Mouse (Mus musculus): ENCODE measurements around the gene Fbrsl1.
A peak's percentile ranks its signal among the peaks of the same experiment; 100 is the strongest.

The Fbrsl1 gene

DNA sequence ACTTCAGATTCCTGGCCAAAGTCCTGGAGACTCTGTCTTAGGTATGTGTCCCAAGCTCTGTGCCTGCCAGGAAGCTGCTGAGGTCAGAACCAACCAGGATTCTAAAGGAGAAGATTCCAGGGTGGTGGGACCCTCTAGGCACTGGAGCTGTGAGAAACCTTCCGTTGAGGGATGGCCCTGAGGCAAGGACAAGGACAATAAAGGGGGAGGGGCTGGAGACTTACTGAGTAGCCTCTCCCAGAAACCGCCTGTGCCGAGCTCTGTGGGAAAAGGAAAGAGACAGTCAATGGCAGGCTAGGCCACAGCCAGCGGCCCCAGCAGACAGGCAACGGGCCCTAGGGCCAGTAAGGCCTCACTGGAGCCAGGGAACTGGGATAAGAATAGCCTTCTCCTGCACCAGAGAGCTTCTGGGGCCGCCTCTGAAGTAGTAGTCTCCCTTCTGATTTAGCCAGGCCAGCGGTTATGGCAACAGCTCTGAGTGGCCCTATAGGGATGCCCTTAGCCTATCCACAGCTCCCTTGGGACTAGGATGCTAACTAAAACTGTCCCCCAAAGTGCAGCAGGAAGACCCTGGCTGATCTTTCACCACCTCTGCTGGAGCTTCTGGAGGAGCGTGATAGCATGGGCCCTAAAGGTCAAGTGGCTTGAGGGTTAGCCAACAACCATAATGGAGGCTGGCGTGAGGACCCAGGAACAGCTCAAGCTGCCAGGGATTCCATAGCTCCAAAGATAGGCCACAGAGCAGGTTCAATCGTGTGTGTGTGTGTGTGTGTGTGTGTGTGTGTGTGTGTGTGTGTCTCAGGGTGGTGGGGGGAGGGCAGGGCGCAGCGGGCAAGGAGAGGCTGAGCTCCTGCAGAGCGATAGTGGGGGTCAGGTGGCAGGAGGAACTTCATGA lies 32.2 kb downstream of the Fbrsl1 start:
- no peak for DNase-seq (ENCODE audit: low read depth, low spot score)

DNA sequence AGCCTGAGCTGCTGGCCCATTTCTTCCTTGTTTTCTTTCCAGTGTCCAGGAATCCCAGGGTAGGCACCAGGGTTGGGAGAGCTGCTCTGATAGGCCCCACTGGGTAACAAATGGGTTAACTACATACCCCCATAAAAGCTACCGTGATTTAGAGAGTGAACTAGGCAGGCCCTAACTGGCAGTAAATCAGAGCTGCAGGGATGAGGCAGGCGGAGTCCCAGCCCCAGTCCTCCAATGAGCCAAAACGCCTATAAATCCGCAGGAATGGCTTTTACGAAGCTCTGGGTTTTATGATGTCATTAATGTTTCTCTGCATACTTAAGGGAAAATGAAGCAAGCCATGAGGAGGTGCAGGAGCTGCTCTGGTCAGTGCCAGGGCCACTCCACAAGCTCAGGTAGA lies 33.3 kb downstream of the Fbrsl1 start:
- DNase-seq (ENCODE audit: low read depth, low spot score): no peak

DNA sequence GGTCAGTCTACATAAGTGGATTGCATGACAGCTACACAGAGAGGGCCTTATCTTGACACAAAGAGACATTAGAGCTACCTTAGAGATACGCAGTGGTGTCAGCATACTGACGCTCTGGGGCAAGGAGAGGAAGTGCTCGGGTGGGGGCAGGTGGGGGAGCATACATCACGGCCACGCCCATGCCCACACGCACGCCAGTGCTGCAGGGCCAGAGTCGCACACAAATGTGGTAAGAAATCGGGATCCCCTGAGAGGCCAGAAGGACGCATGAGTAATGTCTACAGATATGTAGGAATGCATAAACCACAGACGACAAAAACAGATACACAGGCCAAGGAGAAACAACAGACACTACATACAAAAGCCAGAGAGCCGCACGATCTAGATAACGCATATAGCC lies 35.3 kb downstream of the Fbrsl1 start:
- no peak for DNase-seq (ENCODE audit: low read depth, low spot score)

DNA sequence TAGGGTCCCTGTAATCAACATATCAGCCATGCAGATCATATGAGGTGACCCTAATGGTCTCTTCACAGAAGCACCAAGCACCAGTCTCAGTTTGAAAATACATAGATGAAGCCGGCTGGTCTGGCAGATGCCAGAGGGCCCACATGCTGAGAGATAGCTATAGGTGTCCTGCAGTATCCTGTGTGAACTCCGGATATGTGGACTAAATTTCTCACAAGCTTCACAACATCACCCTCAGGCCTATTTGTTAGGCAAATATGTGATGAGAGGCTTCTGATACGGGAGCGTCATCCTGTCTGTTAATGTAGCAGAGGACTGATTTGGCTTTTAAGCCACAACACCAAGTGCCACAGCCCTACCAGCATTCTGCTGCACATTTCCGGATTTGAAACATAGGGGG lies 37.9 kb downstream of the Fbrsl1 start:
- DNase-seq (ENCODE audit: low read depth, low spot score): no peak

DNA sequence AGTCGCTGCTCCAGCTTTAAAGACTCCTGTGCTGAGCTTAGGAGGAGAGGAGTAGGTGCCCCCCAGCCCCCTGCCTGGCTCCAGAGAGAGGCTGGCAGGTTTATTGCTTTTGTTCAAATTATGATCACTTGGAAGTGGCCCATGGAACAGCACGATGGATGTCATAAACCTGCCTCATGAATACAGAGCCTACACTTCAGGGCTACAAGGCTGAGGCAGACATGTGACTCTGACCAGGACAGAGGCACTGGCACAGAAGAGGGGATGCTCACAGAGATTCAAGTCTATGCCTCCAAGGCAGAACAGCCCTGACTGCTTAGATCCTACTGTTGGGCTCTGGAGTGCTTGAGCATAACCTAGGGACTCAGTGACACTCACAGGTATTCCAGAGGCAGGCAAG lies 39.3 kb downstream of the Fbrsl1 start:
- no peak for DNase-seq (ENCODE audit: low read depth, low spot score)

DNA sequence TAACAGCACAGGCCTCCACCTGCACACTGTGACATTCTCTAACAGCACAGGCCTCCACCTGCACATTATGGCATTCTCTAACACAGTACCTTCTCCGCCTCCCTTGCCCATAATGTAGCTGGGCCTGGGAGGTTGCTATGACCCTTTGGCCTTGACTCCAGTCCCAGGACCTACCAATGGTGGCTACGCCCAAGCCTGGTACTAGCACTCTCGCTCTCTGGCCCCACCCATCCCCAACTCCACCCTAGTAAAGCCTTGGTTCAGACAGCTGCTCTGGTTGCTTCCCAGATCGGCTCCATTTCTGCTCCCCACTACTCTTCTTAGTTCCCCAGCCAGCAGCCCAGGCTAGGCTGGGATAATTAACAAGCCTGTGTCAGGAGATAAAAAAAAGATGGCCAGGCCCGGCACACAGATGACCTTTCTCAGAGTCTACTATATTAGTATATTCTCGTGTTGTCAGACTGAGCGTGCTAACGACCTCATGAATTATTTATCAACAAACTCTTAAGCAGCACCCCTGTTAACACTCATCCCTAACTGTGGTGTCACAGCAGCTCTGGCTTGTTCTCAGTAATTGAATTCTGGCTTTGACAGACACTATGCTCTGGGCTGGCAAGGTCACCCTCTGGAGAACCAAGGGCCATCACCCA lies 42.1 kb downstream of the Fbrsl1 start:
- DNase-seq (ENCODE audit: low read depth, low spot score): no peak

DNA sequence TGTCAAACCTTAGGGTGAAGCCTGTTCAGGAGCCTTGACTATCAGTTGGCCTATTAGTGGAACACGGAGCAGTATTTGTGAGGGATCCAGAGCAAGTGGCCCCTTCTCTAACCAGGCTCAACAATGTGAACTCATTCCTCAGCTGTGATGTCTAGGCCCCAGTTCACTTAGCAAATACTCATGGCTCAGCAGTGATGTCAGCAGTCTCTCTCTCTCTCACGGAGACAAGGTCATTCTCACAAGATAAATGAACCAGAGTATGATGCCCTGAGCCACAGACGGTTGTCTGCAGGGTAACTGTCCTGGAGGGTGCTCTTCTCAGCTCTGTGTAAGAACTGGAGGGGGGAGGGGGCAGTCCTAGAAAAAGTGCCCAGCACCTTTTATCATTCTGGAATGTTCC lies 44.4 kb downstream of the Fbrsl1 start:
- DNase-seq (ENCODE audit: low read depth, low spot score): no peak

DNA sequence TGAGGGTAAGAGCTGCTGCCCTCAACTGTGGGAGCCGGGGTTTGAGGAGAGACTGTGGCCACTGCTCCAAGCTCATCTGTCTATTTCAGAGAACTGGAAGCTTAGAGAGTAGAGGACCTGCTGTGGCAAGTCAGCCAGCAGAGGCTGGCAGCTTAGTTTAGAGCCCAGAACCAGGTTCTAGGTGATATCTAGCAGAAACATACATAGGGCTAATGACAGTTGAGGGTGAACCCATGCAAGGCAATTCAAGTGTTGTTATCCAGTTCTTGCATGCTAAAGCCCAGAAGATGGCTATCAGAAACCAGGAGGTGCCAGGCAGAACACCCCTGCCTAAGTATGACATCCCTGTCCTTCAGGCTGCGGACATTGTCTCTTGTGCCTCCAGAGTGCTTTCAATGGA lies 45.7 kb downstream of the Fbrsl1 start:
- no peak for DNase-seq (ENCODE audit: low read depth, low spot score)

DNA sequence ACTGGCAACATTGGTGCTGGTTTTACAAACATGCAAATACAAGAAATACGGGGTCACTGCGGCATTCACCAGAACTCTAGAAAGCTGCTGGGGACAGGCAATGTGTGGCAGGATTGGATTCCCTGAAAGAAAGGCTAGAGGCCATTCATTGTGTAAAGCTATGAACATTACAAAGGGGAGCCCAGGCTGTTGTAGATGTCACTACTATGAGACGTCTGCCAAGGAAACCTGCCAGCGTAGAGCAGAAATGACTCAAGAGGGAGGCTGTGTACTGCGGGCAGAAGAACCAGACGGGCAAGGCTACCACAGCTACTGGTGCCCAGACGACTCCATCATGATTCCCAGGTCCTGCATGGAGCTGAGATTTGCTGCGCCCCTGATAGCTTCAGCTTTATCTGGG lies 47.2 kb downstream of the Fbrsl1 start:
- DNase-seq (ENCODE audit: low read depth, low spot score): no peak

DNA sequence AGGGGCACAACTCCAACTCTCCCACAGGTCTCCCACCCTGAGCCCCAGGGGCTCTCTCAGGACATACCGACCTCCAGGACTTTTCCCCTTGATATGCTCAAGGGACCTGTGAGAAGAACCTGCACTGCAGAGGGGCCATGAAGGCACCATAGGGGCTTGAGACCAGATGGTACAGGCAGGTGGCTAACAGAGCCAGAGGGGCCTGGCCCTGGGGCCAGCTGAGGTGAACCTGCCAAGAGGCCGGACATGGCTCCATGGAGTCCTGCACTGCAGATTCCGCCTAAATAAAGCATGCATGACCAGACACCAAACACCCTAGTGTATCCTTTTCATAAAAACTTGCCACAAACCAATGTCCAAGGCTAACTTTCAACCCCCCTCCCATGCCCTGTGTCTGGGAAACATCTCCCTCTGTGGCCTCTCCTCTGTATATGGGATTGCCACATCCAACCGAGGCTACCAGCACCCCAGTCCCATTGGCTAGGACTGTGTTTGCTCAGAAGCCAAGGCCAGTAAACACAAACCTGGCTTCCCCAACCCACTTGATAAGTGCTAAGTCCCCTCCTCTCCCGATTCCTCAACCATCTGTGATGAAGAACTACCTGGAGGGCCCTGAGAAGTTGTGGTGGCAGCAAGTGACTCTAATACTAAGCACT lies 53.2 kb downstream of the Fbrsl1 start:
- DNase-seq (ENCODE audit: low read depth, low spot score): no peak

DNA sequence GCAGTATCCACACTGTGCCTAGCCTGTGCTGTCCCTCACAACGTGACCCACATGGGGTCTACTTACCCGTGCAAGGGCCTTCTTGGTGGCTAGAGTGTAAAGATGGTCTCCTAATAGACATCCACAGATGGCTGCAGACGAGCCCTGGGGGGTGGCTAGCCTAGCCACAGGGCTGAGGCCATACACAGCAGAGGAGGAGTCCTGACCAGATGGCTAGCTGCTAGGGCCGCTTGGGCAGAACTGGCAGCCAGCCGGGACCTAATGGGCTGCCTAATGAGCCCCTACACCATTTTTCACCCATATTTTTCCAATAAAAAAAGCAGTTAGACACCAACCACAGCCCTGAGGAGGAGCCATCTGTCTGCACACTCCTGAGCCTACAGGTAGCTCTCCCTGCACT lies 55.6 kb downstream of the Fbrsl1 start:
- no peak for DNase-seq (ENCODE audit: low read depth, low spot score)

DNA sequence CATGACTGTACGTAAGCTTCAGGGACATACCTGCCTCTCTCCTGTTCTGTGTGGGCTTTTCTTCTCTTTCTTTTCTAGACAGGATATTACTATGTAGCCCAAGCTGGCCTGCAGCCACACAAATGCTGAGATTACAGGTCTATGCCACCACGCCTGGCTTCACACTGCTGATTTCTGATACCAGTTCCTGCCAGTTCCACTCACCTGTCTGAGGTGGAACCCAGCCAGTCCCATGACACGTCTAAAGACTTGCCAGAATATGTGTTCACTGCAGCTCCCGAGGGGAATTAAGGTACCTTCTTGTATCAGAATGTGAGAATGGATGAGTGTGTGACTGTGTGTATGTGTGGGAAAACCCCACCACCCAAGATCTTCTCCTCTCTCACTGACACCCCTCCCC lies 57.7 kb downstream of the Fbrsl1 start:
- peak; percentile 9 for DNase-seq (ENCODE audit: low read depth, low spot score)

DNA sequence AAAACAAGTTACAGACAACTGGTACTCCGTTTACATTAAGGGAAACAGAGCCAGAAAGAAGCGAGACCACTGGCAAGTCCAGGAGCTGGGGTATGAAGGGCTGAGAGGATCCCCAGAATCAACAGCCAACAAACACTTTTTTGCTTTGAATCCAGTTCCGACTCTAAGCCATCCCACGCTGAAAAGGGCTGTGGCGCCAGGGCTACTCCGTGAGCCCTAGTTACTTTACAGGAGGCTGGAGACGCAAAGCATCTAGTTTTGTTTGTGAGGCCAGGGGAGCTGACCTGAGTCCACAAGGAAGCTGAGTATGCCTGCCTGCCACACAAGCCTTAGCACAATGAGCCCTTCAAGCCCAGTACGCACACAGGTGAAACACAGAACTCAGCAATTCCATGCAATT lies 61.0 kb downstream of the Fbrsl1 start:
- DNase-seq (ENCODE audit: low read depth, low spot score): no peak

DNA sequence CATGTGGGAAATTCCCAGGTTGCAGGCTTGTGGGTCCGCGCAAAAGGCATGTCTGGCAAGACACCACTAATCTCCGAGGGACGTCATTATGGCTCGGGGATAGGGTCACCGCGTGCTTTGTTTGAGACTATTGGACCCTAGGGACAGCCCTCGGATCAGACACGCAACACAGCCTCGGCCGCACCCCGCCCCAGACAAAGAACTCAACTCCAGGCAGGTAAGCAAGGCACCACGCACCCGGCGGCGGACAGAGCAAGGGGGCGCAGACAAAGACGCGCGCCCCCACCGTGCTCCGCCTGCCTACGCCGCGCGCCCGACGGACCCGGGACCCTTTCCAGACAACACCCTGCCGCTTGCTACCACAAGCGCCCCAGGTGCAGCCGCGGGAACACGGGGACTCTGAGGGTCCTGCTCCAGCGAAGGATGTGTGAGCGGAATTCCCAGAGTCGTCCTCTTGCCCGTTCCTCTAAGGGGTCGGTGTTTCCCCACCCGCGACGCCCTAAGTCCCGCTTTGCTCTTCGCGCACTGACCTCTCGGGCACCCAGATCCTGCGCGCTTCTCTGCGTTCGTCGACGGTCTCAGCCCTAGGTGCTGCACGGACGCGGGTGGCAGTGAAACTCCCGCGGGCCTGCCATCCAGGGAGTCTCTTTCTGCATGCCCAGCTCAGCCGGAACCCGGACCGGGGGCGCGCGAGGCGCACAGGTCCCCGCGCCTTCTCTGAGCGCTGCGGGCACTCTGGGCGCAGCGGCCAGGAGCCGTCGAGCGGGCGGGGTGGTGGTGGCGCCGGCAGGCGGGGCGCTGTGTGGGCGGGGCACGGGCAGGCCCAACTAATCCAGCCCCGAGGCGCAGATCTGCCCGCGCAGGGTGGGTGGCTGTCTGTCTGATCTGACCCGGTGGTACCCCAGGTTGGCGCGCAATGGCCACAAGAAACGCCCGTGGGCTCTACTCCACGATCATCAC lies 61.7 kb downstream of the Fbrsl1 start:
- peak; percentile 32 for DNase-seq (ENCODE audit: low read depth, low spot score)

DNA sequence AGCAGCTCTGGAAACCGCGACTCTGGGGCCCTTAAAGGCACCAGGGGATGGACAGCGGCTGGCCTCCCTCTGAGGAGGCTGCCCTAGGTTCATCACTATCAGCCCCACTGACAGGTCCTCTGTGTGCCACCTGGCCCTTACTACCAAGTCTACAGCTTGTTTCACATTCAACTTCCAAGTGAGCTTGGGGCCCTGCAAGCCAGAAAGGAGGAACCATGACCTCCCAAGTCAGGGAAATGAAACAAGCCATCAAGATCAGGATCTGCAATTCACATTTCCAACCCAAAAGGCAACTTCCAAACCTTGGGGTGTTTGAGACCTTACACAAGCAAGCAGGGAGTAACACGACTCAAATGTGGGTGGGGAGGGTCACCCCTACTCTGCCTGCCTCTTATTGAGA lies 63.0 kb downstream of the Fbrsl1 start:
- DNase-seq (ENCODE audit: low read depth, low spot score): no peak

DNA sequence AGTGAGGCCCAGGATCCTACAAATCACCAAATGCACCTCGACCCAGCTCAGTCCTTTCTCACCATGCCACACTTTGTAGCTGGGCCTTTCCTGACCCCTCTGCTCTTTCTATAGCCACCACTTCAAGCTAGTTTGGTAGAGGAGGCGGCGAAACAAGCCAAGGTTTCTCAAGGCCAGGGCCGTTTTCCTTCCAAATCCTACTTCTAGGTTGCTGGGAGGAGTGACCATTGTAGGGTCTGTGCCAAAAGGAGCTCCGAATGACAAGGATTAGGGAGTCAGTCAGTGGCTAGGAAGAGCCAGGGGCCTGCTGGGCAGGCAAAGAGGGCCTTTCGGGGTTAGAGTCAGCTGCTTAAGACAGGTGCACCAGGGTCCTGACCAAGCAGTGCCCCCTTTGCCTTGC lies 63.8 kb downstream of the Fbrsl1 start:
- no peak for DNase-seq (ENCODE audit: low read depth, low spot score)

DNA sequence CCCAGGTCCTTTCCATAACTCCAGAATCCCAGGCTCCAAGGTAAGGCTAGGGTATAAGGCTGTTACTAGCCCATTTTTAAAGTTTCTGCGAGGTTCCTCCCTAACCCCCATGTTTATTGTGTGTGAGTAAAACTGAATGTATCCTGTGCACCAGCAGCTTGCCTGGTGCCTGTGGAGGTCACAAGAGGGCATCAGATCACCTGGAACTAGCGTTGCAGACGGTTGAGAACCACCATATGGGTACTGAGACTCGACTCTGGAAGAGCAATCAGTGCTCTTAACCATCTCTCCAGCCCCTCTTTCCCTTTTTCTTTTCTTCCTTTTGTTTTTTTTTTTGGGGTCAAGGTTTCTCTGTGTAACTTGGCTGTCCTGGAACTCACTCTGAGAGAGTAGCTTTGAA lies 68.5 kb downstream of the Fbrsl1 start:
- no peak for DNase-seq (ENCODE audit: low read depth, low spot score)

DNA sequence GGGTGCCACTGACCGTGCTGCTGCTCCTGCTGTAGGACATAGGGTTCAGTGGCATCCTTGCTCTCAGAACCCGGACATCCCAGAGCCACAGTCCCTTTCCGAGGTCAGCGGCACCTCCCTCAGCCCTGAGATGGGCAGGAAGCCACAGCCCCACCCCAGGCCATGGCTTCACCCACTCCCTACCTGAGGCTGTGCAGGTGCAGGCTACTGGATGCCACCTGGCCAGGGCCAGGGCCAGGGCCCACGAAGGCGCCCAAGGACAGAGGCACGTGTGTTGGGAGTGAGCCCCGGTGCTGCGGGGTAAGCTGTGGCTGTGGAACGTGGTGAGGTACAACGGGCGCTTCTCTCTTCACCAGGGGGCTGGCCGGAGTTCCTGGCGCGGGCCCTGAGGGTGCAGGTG lies 69.2 kb downstream of the Fbrsl1 start:
- no peak for DNase-seq (ENCODE audit: low read depth, low spot score)

DNA sequence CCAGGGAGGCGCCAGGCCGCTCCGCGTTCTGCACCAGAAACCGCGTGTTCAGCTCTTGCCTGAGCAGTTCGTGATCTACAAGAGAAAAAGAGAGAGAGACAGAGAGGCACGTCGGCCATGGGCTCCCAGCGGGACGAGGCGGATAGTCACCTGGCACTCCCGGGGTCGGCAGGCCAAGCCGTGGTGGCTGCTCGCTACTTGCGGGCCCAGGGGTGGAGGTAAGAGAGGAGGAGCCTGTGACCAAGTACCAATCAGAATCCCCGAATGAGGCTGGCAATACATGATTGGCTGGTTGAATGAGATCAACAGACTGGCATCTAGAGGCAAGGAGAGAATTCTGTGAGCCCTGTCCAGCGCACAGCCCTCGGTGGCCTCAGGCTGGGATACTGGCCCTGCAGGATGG lies 70.1 kb downstream of the Fbrsl1 start:
- DNase-seq (ENCODE audit: low read depth, low spot score): no peak

DNA sequence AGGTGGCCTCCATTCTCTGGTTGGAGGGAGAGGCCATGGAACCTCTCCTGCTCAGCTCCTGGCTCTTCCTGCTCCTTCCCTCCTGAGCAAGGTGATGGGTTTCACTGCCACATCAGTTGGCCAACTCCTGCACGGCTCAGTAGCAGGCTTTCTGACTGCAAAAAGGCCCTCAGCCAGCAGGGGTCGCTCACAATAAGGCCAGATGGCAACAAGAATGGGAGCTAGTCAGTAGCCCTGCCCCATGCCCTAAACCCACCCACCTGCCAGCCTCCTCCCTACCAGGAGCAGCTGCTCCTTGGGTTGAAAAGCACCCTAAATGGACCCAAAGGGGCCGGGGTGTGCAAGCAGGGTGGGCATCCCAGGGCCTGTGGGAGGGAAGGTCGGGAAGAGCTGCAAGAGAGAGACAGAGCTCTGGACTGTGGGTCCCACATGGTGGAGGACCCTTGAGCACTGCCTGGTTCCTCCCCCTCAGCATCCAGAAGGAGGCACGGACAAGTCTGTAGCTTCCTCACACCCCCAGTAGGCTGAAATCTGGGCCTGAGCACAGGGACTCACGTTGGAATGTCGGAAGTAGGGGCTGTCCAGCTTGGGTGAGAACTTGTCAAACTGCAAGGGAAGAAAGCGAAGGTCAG lies 71.4 kb downstream of the Fbrsl1 start:
- peak; percentile 55 for DNase-seq (ENCODE audit: low read depth, low spot score)

Measured in CD4-positive helper T cell, adult 2 months (primary cell).